Mouse (Mus musculus) liver, adult 2 months (tissue): ENCODE results near the gene Klf13. TPM values are rescaled to one million over a fixed set of nuclear protein-coding genes. Genes with fewer than 3 reads are reported as not detected.

Source experiments
- DNase-seq: peaks from one replicate; pipeline ENCODE4 v3.0.0-alpha.2; 2011; ENCODE audit warnings: low read depth, low spot score; ENCODE audit errors: extremely low read depth
- H3K27ac ChIP-seq: fragments of 200-500 bp; replicated peaks from 2 replicates; pipeline ENCODE4 v1.5.1; 2012; ENCODE audit warnings: low read depth, mild to moderate bottlenecking, control low read depth, inconsistent platforms, low read length; ENCODE audit not compliant: insufficient read depth
- H3K27me3 ChIP-seq: fragments of 200-500 bp; 2 replicates; pipeline ENCODE4 v1.6.1; 2012; ENCODE audit warnings: mild to moderate bottlenecking, moderate library complexity, low read length, inconsistent platforms; ENCODE audit not compliant: control insufficient read depth, insufficient read depth
- H3K36me3 ChIP-seq: fragments of 200-500 bp; 2 replicates; pipeline ENCODE4 v1.6.1; 2012; ENCODE audit warnings: low read length, inconsistent platforms; ENCODE audit not compliant: control insufficient read depth, insufficient read depth
- H3K4me1 ChIP-seq: fragments of 200-500 bp; 2 replicates; pipeline ENCODE4 v1.6.1; 2011; ENCODE audit warnings: low read length; ENCODE audit not compliant: control insufficient read depth, insufficient read depth
- H3K4me3 ChIP-seq: fragments of 200-500 bp; 2 replicates; pipeline ENCODE4 v1.5.1; 2011; ENCODE audit warnings: low read depth, mild to moderate bottlenecking, control low read depth, low read length, moderate library complexity; ENCODE audit not compliant: insufficient read depth
- H3K79me2 ChIP-seq: fragments of 200-500 bp; 2 replicates; pipeline ENCODE4 v1.6.1; 2012; ENCODE audit warnings: inconsistent platforms, mild to moderate bottlenecking, low read length, moderate library complexity; ENCODE audit not compliant: control insufficient read depth, insufficient read depth
- H3K9ac ChIP-seq: fragments of 200-500 bp; 2 replicates; pipeline ENCODE4 v1.6.1; 2012; ENCODE audit warnings: low read depth, mild to moderate bottlenecking, control low read depth, inconsistent platforms, low read length
- CTCF ChIP-seq: fragments of 200-500 bp; IDR thresholded peaks from 2 replicates; pipeline ENCODE4 v1.5.1; 2011; ENCODE audit warnings: low read depth, low read length, control low read depth
- POLR2A ChIP-seq: fragments of 200-500 bp; IDR thresholded peaks from 2 replicates; pipeline ENCODE4 v1.6.1; 2011; ENCODE audit warnings: low read length, control low read depth; ENCODE audit not compliant: insufficient read depth; ENCODE audit errors: extremely low read depth
- WGBS: fragments of 180-500 bp; shearing (Covaris S2); methylation state at CpG from one replicate; pipeline ENCODE4 v1.1.7; 2018; 5-methylcytosine and 5-hydroxymethylcytosine counted together
- polyA plus RNA-seq: library from polyadenylated mRNA; depleted of rRNA; stranded (reverse); fragments of >200 nt; gene quantifications from 2 replicates; pipeline ENCODE4 v1.2.3, GENCODE M21; 2012
- total RNA-seq: library from RNA; depleted of rRNA; stranded (reverse); fragments of >200 nt; gene quantifications from 2 replicates; pipeline ENCODE4 v1.2.3, GENCODE M21; 2014

Klf13 gene
- total and polyA plus RNA-seq, 2 experiments, result 14.1 to 26.4 TPM

DNA sequence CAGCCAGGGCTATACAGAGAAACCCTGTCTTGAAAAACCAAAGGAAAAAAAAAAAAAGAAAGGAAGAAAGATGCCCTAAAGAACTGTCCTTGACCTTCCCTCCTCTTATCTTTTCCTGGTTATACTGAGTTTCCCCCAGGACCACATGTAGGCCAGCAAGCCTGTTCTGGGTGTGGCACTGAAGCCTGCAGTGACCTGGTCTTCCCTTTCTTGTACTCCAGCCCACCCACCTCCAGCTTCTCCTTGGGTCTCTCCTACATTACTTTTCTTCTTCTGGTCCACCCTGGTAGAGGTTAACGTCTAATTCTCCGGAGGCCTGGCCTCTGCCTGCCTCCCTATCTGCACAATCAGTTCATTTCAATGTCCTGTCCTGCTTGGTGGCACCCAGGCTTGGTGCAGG, 16.7 kb upstream of the Klf13 start:
- no peak overlapping the region for H3K4me3 ChIP-seq
- TF ChIP-seq POLR2A (no peak), CTCF (no peak)
- WGBS, result 86% methylated on average over 2 of the region's 2 CpGs
- no peak overlapping the region for H3K9ac ChIP-seq
- H3K27me3 ChIP-seq, result no peaks in the 10 kb centered on the region
- H3K27ac ChIP-seq, result no peak overlapping the region
- H3K36me3 ChIP-seq, result no peaks in the 10 kb centered on the region
- DNase-seq, result no peak
- no peaks in the 10 kb centered on the region for H3K4me1 ChIP-seq
- no peaks in the 10 kb centered on the region for H3K79me2 ChIP-seq

- Histone ChIP-seq H3K27me3 (no peaks in the 10 kb centered on the region), H3K79me2 (no peaks in the 10 kb centered on the region), H3K4me3 (no peak overlapping the region), H3K27ac (no peak overlapping the region), H3K36me3 (no peaks in the 10 kb centered on the region), H3K4me1 (no peaks in the 10 kb centered on the region), H3K9ac (no peak overlapping the region)
- WGBS, result 81% methylated on average over 7 of the region's 7 CpGs
- TF ChIP-seq CTCF (no peak), POLR2A (no peak)
- DNase-seq, result no peak
These were observed 13.6 kb upstream of the Klf13 start for GRCm38 (mm10) chr7:63952077-63952898.

GRCm38 (mm10) chr7:63950931-63951607, 12.4 kb upstream of the Klf13 start:
- no peak overlapping the region for H3K9ac ChIP-seq
- H3K27me3 ChIP-seq, result no peaks in the 10 kb centered on the region
- DNase-seq, result no peak
- H3K27ac ChIP-seq, result no peak overlapping the region
- H3K36me3 ChIP-seq, result no peaks in the 10 kb centered on the region
- no peaks in the 10 kb centered on the region for H3K79me2 ChIP-seq
- 82% methylated on average over 10 of the region's 10 CpGs for WGBS
- H3K4me1 ChIP-seq, result no peaks in the 10 kb centered on the region
- H3K4me3 ChIP-seq, result no peak overlapping the region
- TF ChIP-seq POLR2A, result no peak
- TF ChIP-seq CTCF, result no peak

DNA sequence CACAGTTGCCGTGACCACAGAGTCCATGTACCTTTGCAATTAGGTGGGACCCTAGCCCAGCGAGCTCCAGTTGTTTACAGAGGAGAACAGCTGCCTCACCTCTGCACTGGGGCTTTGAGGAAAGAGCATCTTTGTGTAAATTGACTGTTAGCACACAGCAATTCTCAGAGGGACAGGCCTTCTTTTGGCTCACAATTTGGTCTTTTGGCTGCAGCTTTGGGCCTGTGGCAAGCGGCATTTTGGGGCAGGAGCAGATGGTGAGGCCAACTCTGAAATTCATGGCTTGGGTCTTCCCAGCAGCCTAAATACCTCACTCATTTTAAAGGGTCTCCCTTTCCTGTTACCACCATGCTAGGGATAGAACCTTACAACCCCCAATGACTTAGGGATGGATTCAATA, 10.5 kb upstream of the Klf13 start:
- WGBS, result 92% methylated on average over 3 of the region's 3 CpGs
- Histone ChIP-seq H3K9ac (no peak overlapping the region), H3K4me1 (no peaks in the 10 kb centered on the region), H3K36me3 (no peaks in the 10 kb centered on the region), H3K4me3 (no peak overlapping the region), H3K27ac (no peak overlapping the region), H3K79me2 (no peaks in the 10 kb centered on the region), H3K27me3 (no peaks in the 10 kb centered on the region)
- DNase-seq, result no peak
- no peak for TF ChIP-seq POLR2A
- no peak for TF ChIP-seq CTCF

DNA sequence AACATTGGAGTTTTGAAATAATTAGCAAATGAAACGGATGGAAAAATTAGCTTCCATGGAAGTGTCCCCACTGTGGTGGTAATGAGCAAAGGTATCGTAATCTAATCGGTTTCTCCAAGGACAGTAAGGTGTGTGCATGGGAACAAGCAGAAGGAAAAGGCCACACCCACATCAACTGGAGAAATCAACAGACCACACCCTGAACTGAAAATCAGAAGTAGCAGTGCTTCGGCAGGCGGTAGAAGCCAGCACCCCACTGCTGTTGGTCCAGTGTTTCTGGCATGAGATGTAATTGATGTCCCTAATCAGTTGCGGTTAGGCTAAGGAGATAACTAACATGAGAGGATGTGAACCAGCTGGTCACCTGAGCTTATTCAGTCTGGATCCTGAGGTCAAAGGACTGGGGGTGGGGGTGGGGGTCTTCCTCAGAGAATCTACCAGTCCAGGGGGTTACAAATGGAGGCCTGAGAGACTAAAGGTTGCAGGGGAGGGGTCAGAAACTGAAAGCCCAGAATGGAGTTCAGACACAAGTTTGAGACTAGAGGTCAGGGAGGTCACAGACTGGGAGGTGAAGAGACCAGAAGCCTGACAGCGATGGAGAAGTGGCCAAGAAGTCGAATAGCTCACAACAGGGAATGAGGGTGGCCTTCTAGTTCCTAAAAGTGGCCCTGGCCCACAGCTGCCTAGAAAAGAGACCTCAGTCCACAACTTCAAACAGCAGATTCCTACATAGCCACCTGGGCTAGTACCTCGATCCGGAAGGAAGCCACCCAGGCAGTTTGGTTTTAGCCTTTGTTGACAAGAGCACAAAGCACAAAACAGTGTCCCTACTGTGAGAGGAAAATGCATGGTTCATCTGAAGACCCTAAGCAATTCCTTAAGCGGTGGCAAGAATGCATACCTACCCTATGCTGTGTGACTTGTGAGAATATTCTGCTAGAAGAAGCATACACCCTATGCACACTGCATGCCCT, 9.1 kb upstream of the Klf13 start:
- H3K9ac ChIP-seq, result no peak overlapping the region
- H3K79me2 ChIP-seq, result no peaks in the 10 kb centered on the region
- no peaks in the 10 kb centered on the region for H3K4me1 ChIP-seq
- TF ChIP-seq CTCF (no peak), POLR2A (no peak)
- WGBS, result 75% methylated on average over 11 of the region's 11 CpGs
- no peak overlapping the region for H3K4me3 ChIP-seq
- no peaks in the 10 kb centered on the region for H3K36me3 ChIP-seq
- no peak for DNase-seq
- no peaks in the 10 kb centered on the region for H3K27me3 ChIP-seq
- no peak overlapping the region for H3K27ac ChIP-seq
